Mouse (Mus musculus) thymus, postnatal 36 days (tissue): ENCODE measurements at regions not wholly inside any gene's neighbourhood (a gene's known extent, or its start where the extent isn't known, plus 50 kb on each side); places are given as distances from the start of the nearest gene placed in this dataset.

Source experiments
- DNase-seq, 2 experiments: peaks; one replicate each; pipeline ENCODE4 v3.0.0; 2022; ENCODE audit warnings: mixed read lengths in 2 of 2

DNA sequence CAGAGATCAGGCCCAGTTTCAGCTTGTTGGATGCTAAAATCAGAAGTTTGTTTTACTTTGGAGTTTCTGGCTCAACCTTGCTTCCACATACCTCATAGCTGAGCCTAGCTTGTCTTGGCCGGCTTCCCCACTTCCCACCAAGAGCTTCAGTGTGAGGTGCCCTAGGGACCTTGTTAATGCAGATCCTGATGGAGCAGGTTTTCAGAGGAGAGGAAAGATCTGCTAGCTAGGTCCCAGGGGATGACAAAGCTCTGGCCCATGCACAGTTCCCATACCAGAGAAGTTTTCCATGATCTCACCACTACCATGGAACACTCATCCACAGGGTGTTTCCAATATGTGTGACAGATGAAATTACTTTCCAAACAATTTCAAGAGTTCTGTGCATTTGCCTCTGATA is 131.9 kb upstream of the Stac start:
- no peak for DNase-seq

DNA sequence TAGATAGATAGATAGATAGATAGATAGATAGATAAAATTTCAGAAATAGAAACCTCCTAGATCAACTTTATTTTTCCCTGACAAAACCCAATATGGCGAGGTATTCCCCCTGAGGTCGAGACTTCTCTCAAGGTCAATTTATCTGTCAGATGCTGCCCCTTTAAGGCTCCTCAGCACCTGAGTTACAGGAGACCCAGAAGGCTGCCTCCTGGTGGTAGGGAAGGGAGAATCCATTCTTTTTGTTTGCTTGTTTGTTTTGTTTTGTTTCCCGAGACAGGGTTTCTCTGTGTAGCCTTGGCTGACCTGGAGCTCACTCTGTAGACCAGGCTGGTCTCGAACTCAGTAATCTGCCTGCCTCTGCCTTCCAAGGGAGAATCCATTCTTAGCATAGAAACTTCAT is 127.3 kb upstream of the Stac start:
- no peak for DNase-seq

DNA sequence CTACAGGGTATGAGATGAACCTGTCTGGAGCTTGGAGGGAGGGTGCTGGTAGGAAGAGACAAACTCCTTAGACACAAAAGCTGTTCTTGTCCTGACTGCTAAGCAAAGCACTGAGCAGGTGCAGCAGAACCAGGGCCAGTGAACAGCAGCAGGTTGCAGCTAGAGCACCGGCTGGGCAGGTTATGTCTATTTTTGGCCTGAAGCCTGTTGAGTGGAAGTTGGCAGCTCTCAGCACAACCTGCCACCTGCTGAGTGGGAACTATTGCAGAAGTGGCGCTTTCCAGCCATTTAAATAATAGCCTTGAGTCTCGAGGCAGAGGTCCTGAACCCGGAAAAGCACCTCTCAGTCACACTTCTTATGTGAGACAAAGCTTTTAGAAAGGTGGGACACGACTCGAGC is 114.8 kb upstream of the Stac start:
- DNase-seq, result no peak

DNA sequence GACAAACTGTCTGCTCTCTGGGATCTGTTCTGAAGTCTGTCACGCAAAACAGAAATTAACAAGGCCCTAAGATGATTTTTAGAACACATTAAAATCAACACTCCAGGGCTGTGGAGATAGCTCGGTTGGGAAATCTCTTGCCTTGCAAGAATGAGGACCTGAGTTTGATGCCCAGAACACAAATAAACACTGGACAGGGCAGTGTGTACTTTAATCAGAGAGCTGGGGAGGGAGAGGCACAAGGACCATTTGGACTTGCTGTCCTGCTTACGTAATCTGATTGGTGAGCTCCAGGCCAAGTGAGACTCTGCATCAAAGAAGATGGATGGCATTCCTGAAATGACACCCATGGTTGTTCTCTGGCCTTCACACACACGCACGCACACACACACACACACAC is 111.2 kb upstream of the Stac start:
- DNase-seq, result no peak

DNA sequence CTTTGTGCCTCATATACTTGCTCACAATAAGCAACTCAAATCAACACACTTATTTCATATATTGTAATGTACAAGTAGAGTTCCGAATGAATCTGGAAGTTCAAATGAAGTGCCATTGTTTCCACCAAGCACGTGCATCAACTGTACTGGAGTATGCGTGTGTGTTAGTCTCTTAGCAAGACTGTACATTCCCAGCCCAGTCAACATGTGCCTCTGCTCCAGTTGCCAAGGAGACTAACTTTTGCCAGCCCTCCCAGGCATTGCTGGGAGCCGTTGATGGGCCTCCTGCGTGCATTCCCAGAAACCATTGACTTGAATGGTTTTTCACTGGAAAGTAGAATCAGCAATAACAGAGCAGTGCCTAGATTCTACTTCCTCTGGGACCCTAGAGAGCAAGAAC is 110.7 kb upstream of the Stac start:
- DNase-seq, result no peak

DNA sequence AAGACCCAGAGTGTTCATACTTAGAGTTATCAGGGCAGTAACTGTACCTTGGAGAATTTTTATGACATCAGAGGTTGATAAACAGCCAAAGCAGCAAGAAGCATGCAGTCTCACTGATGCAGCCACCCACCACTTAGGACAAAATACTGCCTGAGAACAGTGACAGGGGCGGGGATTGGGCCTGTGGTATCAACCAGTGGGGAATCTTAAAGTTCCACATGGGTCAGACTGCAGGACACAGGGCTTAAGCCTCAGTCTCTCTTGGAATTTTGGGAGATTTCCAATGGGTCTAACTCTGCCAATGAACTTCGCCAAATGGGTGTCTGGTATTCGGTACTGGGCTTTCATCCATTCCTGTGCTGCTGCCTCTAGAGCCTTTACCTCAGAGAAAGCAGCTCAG is 88.8 kb upstream of the Stac start:
- no peak for DNase-seq

DNA sequence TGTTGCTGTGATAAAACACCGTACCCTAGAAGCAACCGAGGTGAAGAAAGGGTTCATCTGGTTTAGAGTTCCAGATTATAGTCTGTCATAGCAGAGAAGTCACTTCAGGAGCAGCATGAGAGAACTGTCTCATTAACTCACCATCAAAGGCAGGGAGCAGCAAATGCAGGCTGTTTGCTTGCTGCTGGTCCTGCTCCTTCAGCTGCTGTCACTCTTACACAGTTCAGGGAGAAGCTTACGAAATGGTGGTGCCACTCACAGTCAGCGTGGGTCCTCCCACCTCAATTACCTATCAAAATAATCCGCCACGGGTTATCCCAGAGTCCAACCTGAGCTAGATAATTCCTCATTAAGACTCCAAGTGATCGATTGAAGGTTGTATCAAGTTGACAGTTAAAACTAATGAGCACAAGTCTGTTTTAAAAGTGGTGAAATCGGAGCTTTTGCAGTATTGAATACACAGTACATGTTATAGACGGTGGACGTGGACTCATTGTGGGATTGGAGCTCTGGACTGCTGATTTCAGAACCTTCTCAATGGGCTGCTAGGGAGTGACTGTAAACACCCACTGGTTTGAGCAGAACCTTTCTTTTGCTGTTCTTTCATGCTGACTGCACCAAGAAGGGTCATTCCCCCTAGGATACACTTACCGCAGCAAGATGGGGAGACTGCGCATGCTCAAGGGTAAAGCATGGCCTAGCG is 87.4 kb upstream of the Stac start:
- no peak for DNase-seq

DNA sequence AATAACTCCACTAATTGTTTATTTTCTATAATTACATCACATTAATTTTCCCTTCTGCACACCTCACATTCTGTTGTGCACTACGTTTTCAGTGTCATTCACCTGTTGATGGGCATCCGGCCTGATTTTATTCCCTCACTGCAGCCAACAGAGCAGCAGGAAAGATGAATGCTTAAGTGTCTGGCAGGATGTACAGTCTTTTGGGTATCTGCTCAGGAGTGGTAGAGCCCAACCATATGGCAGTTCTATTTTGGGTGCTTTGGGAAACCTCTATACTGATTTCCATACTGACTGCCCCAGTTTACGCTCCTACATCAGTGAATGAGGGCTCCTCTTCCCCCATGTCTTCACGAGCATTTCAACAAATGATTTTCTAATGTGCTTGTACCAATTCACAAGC is 84.1 kb upstream of the Stac start:
- no peak for DNase-seq

DNA sequence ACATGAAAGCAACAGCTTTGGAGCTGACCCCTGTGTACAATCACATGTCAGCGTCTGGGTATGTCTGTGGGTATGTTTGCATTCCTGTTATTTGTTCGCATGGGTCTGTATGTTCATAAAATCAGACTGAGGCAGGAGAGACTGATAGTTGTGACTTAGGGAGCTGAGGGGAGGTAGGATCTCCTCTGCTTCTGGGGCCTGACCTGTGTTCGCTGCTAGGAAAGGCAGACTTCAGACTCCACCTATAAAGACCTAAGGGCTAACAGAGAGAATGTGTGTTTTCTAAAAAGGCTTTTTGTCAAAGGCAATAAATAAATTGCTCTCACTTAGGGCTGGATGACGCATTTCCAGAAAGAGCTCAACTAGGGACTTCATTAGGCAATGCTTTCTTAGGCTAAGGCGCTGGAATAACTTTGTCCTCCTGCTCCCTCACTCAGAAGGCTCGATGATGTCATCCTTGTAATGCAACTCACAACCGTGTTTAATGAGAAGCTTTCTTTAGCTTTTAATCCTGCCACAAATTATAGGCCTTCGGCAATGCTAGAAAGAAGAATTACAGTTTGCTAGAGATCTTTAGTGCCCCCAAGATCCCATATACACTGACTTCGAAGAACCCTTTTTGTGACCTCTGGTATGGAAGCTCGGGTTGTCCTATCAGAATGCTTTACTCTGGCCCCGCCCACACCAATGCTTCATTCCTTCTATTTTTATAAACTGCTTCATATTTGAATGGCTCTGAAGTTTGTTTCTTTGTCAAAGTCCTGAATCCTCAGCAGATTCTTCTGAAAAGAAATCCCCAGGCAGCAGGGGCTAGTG is 72.7 kb upstream of the Stac start:
- no peak for DNase-seq

DNA sequence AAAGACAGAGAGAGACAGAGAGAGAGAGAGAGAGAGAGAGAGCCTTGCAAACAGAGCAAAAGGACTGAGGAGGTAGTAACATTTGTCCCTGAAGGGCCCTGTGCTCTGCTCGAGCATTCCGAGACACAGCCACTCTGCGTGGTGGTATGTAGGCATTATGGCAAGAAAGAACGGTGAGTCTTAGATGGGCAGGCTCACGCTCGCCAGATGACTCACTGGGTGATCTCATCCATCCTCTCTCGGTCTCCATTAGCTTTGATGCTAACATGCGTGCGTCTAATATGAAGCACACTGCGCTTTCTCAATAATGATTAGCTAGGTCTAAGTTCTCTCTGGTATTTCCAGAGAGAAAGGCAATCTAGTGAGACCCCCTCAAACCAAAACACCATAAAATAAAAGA is 65.1 kb upstream of the Stac start:
- DNase-seq, result no peak

DNA sequence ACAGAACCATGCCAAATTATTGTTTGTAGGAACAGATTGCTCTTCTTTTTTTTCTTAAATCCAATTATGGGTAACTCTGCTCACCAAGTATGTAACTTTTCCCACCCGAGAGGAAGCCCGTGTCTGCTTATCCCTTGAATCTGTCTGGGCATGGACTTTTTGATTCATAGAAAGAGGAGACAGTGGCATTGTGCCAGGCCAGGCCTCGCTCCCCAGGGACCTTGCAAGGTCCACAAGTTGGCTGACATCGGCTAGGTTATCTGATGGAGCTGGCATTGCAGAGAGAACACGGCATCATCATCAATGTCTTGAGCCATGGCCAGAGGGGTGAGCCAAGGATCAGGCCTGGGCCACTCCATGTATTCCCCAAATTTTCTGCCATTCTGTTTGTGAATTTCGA is 56.0 kb upstream of the Stac start:
- no peak for DNase-seq

DNA sequence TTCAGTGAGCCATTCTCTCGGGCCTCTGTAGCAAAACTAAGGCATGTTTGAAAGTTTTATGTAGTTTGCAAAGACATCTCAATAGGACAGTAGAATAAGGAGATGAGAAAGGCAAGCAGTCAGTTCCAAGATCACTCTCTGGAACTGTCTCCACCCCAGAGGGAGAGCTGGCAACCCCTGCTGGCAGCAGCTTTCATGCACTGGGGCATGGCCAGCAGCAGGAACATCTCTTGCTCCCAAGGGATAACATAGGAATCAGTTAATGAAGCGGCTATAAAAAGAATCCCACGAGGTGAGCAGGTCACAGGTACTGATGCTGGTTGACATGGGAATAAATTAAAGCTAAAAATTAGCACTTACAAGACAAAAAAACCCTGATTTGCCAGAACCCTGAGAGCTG is 55.1 kb upstream of the Stac start:
- DNase-seq, result no peak
